Mouse (Mus musculus): Measurements from ENCODE around the gene Nat9.

Gene Nat9

DNA sequence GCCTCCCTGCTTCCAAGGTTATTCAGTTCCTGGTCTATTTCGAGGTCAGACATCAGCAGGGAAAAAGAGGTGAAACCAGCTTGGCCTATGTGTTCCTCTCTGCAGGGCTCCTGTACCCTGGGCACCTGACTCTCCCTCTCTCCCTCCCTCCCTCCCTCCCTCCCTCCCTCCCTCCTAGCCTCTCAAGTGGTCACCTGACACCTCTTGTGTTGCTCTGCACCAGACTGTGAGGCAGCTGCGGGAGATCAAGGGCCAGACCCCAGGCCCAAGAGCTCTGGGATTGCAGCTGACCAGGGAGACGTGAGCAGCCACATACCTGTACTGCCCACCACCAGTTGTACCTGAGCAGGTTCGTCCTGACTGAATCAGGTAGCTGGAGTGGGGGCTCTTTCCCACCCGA, 27.5 kb upstream of the Nat9 start:
- DNase-seq (ENCODE audit: low spot score): no peak

DNA sequence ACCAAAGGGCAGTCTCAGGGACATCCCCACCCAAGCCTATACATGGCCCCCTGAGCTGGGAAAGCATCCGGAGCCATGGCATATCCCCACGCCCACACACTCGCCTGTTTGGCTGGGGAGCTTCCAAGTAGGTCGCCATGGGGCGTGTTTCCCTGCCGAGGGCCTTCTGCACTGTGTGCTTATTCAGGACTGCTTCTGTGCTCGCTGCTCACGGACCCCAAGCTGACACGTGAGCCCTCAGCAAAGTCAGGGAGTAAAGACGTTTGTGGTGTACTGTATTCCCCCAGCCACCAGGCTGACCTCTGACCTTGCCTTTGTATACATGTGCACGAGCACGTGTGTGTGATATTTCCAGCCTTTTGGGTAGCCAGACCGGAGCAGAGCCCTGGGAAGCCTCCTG, 24.5 kb upstream of the Nat9 start:
- no peak for DNase-seq (ENCODE audit: low spot score)

DNA sequence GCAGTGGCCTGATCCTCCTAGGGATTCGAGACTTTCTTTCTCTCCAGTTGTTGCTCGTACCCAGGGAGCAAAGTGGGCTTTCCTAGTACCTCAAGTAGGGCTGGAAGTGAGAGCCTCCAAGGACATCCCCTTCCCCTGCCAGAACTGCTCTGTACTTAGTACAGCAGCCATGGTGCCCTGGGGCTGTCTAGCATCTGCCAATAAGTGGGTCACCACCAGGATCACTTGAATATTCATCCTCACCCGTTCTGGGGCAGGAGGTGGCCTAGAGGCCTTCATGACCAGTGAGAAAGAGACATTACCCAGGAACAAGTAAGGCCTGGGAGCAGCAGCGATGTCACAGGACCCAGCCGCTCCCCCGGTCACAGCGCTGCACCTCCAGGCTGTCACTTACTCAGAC, 22.3 kb upstream of the Nat9 start:
- no peak for DNase-seq (ENCODE audit: low spot score)

DNA sequence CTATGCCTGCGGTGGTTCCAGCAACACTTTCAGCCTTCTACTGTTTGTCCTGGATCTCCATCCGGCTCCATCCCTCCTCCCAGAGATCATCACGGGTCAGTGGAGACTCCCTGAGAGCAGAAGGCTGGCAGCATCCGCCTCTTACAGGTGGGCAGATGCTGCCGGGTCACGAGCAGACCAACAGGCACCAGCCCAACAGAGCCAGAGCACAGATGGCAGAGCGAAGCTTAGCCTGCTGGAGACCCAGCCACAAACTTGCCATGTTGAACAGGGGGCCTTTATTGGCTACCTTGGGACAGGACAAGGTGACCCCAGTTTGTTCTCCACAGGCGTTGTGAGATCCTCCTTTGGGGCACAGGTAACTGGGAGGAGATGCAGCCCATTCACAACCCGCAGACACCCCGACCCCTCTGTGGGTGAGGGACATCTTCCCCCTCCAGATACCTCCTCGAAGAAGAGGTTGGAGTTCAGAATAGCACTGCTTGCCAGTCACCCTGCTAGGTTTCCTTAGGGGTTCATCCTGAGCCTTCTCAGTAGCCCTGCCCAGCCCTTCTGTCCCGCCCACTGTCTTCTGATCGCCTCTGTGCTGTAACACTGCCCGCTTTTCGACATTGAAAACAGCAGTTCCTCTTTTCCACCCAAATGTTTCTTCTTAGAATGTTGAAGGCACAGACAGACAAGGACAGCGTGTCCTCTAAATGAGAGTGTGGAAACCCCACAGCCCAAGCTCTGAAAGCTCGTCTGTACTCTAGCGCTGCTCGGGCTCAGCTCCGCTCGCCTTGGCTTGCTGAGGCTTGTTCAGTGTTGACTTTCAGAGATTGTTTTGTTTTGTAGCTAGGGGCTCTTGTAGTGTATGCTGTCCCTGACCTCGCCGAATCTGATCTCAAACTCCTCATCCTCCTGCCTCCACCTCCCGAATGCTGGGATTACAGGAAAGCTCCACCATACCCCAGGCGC, 21.4 kb upstream of the Nat9 start:
- DNase-seq (ENCODE audit: low spot score): no peak

DNA sequence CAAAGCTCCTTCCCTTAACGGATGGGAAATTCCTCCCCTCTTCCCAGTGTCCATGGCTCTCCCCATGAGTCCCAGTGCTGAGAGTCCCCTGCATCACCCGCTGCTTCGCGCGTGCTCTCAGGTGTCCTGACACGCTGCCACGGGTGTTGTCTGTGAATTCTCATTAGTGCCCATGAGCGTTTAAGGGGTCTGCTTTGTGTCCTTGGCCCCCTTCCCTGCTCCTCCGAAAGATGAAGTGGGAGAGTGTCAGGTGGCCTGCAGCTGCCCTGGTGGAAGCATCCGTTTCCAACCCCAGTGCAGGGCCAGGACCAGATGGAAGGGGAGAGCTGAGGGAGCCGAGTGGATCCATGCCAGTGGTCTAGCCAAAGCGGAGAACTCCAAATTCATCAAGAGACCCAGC, 20.5 kb upstream of the Nat9 start:
- DNase-seq (ENCODE audit: low spot score): no peak

DNA sequence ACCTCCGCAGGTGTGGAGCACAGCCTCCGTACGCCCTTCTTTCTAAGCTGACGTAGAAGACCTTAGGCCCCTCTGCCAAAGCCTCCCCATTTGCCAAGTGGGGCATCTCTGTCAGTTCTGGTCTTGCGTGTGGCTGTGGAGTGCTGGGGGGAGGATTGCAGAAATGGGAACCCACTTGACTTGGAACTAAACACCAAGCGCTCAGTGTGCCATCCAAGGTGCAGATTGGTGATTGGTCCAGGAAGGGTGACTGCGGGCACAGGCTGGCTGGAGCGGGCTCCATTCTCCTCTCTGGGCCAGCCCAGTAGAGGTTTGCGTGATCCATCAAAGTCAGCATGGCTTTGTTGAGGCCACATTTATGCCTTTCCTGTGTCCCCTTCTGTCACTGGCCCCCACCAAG, 15.1 kb upstream of the Nat9 start:
- no peak for DNase-seq (ENCODE audit: low spot score)

DNA sequence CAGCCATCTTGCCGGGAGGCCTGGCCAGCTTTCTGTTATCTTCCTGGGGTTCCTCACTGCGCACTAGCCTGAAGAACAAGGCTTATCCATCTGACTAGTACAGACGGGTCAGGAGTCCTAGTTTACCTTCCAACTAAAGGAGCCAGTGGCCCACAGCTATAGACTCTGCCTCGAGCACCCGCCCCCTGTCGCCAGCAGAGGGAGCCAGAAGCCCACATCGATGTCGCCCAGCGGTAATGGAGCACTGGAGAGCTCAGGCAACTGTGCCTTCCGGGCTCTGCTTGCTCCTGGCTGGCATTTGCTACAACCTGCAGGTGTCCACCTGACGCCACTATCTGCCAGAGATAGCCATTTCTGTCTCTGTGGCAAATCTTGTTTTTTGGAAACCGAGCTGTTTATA, 14.7 kb upstream of the Nat9 start:
- peak; percentile 77 for DNase-seq (ENCODE audit: low spot score)

DNA sequence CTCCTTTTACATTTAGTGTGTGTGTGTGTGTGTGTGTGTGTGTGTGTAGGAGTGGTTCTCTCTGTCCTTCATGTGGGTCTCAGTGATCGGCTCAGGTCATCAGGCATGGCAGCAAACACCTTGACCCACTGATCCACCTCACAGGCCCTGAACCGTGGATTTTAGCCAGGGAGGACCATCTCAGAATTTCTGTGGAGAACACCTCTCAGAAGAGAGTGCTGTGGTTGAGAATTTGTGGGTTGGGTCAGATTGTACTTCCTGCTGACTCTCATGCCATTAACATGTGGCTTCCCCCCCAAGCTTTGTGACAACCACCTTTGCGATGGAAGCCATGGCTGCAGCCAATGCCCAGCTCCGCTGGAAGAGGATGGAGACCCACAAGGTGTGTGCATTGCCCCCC, 12.9 kb upstream of the Nat9 start:
- DNase-seq (ENCODE audit: low spot score): no peak

DNA sequence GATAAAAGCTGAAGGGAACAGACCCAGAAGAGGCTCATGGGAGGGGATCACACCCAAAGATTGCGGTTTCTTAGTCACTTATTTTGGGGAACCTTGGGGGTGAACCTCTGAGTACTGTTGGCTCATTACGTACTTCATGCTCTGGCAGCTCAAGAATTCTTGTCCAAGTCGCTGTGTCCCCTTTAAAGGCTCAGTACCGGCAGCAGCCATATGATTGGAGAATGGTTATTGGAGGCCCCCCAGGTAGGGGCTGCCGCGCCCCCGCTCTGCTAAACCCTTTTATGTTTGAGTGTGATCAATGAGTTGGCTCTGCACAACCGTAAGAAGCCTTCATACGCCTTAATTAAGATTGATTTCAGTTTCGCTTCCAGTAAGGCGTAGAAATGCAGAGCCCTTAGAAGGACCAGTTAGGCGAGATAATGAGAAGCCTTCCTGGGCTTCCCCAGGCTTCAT, 11.3 kb upstream of the Nat9 start:
- no peak for DNase-seq (ENCODE audit: low spot score)

DNA sequence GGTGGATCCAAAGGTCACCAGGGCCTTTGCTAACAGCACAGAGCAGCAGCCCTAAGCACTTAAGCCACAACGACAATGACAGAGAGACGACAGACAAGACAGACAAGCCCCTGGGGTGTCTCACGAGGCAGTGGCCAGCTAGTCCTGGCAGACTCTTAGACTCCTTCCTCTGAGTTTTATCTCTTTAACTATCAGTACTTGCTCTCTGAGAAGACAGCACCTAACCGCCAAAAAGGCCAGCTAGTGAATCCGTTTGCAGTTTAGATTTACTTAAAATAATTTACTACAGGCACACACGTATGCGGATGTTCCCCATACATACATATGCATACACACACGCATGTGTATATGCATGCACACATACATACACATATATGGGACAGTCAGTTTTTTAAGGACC, 9.9 kb upstream of the Nat9 start:
- no peak for DNase-seq (ENCODE audit: low spot score)

DNA sequence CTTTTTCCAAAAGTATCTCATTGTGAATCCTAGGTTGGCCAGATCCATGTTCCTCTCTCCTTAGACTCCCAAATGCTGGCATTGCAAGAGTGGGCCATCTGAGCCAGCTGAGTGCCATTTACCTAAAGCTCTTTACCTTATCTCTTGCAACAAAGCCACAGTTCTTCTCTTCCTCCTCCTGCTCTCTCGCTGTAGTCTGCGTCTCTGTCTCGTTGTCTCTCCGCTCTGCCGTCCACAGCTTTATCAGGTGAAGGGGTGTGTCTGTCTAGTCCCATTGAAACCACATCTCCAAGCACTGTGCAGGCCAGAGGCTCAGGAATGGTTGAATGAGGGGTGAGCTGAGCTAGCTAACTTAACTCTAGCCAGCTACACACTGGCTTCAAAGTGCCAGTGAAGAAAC, 8.3 kb upstream of the Nat9 start:
- no peak for DNase-seq (ENCODE audit: low spot score)

DNA sequence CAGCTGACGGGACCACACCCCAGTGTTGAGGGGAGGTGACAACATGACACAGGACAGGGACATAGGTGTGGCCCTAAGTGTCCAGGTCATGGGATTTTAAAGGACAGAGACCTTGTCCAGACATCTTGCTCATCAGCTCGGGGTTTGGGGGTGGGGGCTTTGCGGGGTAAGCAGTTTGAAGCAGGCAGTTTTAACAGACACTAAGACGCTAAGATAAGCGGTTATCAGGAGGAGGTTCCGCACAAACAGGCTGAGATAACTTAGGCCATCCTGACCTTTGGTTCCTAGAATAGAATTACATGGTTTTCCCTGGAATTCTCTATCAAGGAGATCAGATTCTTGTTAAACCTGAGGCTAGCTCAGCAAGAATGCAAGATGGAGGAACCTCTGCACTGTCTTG, 7.0 kb upstream of the Nat9 start:
- DNase-seq (ENCODE audit: low spot score): no peak

DNA sequence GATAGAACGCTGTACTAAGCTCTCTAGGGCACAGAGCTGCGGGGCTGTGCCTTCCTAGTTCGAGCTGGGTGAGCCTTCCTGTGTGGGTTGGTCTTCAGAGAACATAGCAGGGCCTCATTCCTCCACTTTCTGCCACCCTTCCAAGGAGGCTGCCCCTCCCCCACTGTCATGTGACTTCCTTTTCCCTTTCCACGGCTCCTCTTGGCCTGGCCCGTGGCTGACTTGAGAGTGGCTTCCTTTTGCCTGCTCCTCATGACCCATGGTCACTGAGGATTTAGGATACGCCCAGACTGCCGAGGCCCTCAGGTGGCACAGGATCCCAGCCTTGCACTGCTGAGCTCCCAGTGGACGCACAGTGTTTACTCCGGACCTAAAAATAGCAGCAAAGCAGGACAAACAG, 4.5 kb upstream of the Nat9 start:
- DNase-seq (ENCODE audit: low spot score): peak; percentile 67

DNA sequence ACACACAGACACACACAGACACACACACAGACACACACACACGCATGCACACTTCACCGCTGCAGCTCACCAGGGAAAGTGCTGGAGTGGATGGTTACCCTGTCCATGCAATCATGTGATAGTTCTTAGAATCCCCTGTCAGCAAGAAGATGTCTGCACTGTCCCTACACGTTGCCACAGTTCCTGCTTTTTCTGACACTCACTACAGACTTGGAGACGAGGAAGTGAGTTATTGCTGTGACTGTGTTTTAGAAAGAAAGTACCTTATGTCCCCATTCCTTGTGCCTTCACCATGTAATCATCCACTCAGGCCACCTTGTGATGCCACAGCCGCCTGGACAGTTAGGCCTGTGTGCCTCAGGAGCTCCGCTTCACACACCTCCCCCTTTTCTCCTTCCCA, 1.6 kb upstream of the Nat9 start:
- no peak for DNase-seq (ENCODE audit: low spot score)

DNA sequence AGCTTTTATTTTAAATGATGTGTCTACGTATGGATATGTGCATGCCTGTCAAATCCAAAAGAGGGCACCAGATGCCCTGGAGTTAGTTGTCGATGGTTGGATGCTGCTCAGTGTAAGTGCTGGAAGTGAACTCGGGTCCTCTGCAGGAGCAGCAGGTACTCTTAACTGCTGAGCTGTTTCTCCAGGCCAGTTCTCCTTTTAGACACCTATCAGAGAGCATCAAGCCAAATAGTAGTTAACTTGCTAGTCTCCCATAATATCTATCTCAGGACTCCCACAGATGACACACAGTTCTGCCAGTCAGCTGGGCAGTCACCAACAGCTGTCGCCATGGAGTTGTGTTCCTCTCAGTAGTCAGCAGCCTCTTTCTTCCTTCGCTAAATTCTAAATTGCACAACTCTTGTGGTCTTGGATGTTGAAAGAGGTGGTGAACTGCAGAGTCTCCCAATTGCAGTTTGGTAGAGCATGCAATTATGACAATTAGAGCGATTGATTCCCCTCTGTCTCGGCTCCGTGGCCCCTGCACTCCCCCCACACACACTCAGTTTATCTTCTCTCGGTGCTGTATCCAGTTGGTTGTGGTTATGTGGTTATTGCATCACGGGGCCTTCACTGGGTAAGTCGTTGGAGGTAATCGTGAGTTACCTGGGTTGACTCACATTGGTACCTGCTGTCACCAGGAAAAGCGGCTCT, 1.0 kb upstream of the Nat9 start:
- no peak for DNase-seq (ENCODE audit: low spot score)

DNA sequence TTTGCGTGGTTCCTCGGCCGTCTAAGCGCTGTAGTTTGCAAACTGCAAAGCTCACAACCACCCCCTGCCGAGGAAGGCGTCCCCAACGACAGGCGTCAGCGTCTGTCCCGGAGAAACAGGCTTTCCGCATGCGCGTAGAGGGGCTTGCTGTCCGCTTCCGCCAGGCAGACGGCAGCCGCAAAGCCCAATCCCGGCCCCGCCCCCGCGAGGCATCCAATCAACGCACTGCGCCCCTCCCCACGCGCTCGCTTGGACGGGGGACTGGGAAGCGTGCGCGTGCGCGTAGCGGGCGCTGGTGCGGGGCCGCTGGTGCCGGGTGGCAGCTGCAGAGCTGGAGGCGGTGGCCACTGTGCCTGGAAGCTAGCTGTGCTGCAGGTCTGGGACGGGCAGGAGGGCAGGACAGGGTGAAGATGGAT, 427 bp downstream of the Nat9 start, which contains the start of gene Tmem104:
TSS of gene Tmem104 (plus strand) at position 264 of the 416 bp plus-strand sequence.
- peak; percentile 100 for DNase-seq (ENCODE audit: low spot score)

DNA sequence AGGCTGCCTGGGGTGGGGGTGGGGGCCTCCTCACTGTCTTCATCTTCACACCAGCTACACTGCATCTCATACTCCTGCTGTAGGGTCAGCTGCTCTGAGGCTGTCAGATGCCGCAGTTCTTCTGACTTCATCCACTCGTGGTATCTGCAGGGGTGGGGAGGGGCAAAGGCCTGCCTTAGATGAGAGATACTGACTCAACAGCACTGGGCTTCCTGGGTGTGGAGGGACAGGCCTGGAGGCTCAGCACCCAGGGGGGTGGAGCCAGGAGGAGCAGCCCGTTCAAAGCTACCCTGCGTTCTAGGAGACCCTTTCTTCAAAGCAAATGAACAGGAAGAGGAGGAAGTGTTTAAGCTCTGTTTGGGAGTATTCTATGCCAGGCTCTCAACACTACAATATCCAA, 2.7 kb downstream of the Nat9 start:
- no peak for DNase-seq (ENCODE audit: low spot score)

DNA sequence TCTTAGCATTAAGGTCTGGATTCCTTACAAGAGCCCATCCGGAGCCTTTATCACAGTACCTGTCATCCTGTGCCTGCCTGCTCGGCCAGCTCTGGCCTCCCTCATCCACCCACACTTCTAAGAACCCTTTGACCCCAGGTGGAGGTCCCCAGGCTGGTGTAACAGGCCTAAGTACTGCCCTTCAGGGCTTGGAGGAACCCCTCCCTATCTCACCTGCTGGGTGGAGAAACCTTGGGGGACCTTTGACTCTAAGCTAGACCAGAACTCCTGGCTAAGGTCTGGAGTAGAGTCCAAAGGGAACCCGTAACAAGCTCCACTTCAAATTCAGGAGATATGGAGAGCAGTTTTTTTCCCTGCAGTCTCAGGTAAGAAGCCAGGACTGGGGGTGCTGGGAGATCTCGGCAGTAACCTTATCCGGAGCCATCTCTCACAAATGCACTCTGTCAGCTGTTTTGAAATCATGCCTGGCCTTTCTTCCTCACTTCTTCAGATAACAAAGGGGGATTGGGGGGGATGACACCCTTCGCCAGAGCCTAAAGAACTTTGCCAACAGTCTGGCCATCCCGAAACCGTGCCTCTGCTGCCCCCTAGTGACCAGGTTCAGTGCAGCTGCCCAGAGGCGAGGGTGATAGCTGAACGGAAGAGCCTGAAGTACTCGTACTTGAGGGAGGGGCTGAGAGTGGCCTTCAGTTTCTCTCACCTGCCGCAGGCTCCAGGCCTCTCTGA, 5.6 kb downstream of the Nat9 start:
- peak; percentile 88 for DNase-seq (ENCODE audit: low spot score)

DNA sequence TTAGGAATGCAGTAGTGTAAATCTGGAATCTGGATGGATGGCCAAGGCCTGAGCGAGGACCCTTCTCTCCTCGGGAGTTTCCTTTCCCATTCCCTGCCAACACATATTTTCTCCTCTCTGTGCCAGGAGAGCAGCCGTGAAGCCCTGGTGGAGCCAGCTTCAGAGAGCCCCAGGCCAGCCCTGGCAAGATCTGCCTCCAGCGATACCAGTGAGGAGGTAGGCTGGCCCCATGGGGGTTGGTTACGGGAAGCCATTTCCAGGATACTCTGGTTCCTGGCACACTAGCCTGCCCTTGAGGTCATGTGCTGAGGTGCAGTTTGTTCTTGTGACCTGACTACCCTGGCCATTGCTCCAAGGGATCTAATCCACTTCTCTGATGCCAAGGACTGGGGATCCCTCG, 7.8 kb downstream of the Nat9 start:
- no peak for DNase-seq (ENCODE audit: low spot score)

DNA sequence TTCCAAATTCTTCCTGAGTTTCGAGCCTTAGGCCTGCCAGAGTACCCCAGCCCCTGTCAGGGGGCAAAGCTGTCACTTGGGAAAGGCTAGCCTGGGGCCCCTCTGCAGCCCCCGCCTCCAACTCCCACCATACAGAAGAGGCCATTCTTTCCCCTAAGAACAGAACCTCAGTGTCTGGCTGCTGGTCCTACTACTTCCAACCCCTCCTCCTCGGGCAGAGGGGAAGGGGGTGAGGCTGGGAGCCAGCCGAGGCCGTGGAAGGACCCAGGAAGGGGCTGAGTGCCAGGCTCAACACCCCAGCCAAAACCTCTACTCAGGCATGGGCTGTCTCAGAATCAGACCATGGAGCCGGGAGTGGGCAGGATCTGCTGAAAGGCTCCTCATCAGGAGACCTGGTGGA, 8.5 kb downstream of the Nat9 start:
- no peak for DNase-seq (ENCODE audit: low spot score)

DNA sequence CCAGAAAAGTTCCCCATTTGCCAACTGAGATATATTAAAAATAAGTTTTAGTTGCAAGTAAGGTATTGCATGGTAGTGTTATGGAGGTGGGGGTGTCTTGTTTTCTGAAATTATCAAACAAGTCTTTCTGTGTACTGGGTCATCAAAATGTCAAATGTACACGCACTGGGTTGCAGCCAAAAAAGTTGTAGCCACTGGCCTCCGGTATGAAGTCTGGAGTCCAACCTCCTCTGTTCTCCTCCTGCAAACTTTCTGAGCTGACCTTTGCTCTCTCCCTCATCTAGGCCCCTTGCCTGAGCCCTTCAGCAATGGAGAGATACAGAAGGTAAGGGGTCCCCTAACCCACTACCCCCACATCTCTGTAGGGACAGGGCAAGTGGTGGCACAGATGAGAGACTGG, 8.9 kb downstream of the Nat9 start:
- no peak for DNase-seq (ENCODE audit: low spot score)

DNA sequence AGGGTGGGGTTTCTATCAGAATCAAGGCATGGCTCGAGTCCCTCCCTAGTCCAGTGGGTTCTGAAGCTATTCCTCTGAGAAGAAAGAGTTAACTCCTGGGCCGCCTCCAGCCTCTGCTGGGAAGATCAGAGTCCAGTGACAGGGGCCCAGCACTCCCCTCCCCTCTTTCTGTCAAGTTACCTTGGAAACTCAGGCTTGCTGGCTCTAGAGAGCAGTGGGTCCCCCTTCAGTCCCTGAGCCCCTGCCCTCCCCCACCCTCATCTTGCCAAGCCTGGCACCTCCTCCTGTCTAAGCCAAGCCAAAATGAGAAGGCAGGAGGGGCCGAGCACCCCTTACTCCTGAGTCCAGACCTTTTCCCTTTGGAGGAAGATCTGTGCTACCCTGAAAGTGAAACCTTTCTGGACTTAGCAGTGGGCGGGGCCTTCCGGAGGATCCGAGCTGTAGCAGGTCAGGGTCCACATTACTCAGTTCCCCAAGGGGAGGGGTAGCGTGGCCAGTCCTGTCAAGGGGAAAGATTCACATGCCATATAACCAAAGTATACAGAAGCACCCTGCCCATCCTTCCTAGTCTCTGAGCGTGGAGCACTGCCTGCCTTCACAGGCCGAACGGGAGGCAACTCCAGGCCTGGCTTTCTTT, 10.0 kb downstream of the Nat9 start:
- DNase-seq (ENCODE audit: low spot score): no peak

Measured in urinary bladder, postnatal 14 days (tissue).